In the genomic region with DNA sequence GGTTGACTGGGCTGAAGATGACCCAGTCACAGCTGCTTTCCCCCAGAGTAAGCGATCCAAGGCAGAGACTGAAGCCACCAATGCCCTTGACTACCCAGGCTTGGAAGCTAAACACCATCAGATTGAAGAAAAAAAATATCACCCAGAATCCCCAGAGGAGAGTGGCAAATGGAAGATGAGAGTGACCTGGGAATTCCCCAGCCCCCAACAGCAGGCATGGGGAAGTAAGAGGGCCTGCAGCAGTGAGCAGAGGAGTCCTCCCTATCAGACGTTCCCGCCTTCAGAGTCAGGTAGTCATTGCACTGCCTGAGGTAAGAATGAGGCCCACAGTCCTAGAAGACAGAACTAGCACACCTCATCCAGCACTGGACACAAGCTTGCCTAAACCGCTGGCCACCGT, we compare ENCODE assay signal across 19 mouse cellular contexts. TPM values are rescaled to one million over a fixed set of nuclear protein-coding genes. Genes with fewer than 3 reads are reported as not detected.
DNase-seq lines count a peak whose midpoint lies in the region.
"Had no signal": no experiment of that assay in that cellular context is flagged by ENCODE, and none has a peak within 500 bp of the region (broad histone marks: within the 10 kb centered on the region; RNA-seq: fewer than 3 reads in every experiment).

No protein-coding gene starts in this region.

- peaks cover 4% of the 10 kb centered on the region; the same call in 1 of the 2 replicates for H3K4me1 ChIP-seq in embryonic facial prominence, embryonic 10.5 days
- H3K4me1 ChIP-seq: forebrain, embryonic 13.5 days; forebrain, embryonic 15.5 days had no signal

- H3K27ac ChIP-seq in embryonic facial prominence, embryonic 10.5 days (replicated peaks): no peak overlapping the region
- H3K27ac ChIP-seq: embryonic facial prominence, embryonic 12.5 days; forebrain, embryonic 13.5 days; forebrain, embryonic 15.5 days had no signal

- H3K27me3 ChIP-seq in embryonic facial prominence, embryonic 10.5 days (replicated peaks; ENCODE audit: low read depth, poor library complexity, severe bottlenecking): no peaks in the 10 kb centered on the region
- H3K27me3 ChIP-seq: embryonic facial prominence, embryonic 12.5 days; forebrain, embryonic 13.5 days; forebrain, embryonic 15.5 days had no signal

- no peak overlapping the region for H3K4me3 ChIP-seq in embryonic facial prominence, embryonic 10.5 days
- H3K4me3 ChIP-seq: embryonic facial prominence, embryonic 12.5 days; forebrain, embryonic 13.5 days; forebrain, embryonic 15.5 days had no signal

- intact Hi-C loops in heart, postnatal 36 days (cut with DNase I): no loop called here

- 87% methylated on average over 5 of the region's 5 CpGs for WGBS in embryonic facial prominence, embryonic 10.5 days

- H3K9me3 ChIP-seq in embryonic facial prominence, embryonic 10.5 days: no peaks in the 10 kb centered on the region
- H3K9me3 ChIP-seq: embryonic facial prominence, embryonic 12.5 days; forebrain, embryonic 13.5 days; forebrain, embryonic 15.5 days; G1E had no signal

- no peaks in the 10 kb centered on the region for H3K36me3 ChIP-seq in embryonic facial prominence, embryonic 10.5 days (replicated peaks)
- H3K36me3 ChIP-seq: embryonic facial prominence, embryonic 12.5 days; forebrain, embryonic 15.5 days; G1E had no signal

- DNase-seq in heart, adult 11 months: peak; percentile 23
- DNase-seq in heart, postnatal 36 days: no peak
- peak; percentile 4 for DNase-seq in embryonic facial prominence, embryonic 10.5 days (ENCODE audit: low spot score)
- DNase-seq in thymus, postnatal 36 days: no peak
- no peak for DNase-seq in adrenal gland, postnatal 10 days
- DNase-seq: adrenal gland, adult 8-10 months; adrenal gland, postnatal 25 days; cerebellum, adult 11 months; cerebellum, adult 18-20 months; cerebellum, adult 8-10 months; cerebellum, adult 9-11 months; cerebellum, postnatal 14 days; cerebellum, postnatal 36 days; embryo, embryonic 11 days; forebrain, postnatal 0 days had no signal

RNA-seq across cellular contexts. Expression of gene Simc1, which starts 13.2 kb away (rescaled TPM):
- 1 to 10 TPM; 1.3 to 2.1 TPM for total RNA-seq in heart, postnatal 36 days (2021)
- 20.4 and 21.0 TPM in 2 replicates for polyA plus RNA-seq in embryonic facial prominence, embryonic 10.5 days (2016; fragmentation: Nextera tagmentation; extraction: Ambion mirVana)
- 10 to 100 TPM in 1 of 2 experiments, 1 to 10 TPM in 1; 7.5 to 10.2 TPM for total RNA-seq in adrenal gland, postnatal 10 days (2021)

RNA-seq across cellular contexts. Expression of gene Thoc3, which starts 21.8 kb away (rescaled TPM):
- 10 to 100 TPM; 18.7 to 21.4 TPM for total RNA-seq in heart, postnatal 36 days (2021)
- 190 and 194 TPM in 2 replicates for polyA plus RNA-seq in embryonic facial prominence, embryonic 10.5 days (2016; fragmentation: Nextera tagmentation; extraction: Ambion mirVana)
- 10 to 100 TPM; 51.1 to 51.8 TPM for total RNA-seq in adrenal gland, postnatal 10 days (2021)

Comparison
In these comparisons a context has a peak if more than half of its experiments do, and no peak if none do; other contexts are left out.
1. DNase-seq: peak in heart, adult 11 months (single experiment) and embryonic facial prominence, embryonic 10.5 days (single experiment); none in heart, postnatal 36 days (0 of 2), thymus, postnatal 36 days (0 of 2) and adrenal gland, postnatal 10 days (single experiment).